Mouse (Mus musculus) cerebellum, postnatal 10 days (tissue): ENCODE measurements at regions not wholly inside any gene's neighbourhood (a gene's known extent, or its start where the extent isn't known, plus 50 kb on each side); places are given as distances from the start of the nearest gene placed in this dataset.

Experiments used
- DNase-seq, 2 experiments: peaks; one replicate each; pipeline ENCODE4 v3.0.0; 2021; ENCODE audit warnings: mixed read lengths in 2 of 2

GRCm38 (mm10) chr6:49999365-49999764, 110.7 kb upstream of the Mpp6 start:
- peak; percentile 53 to 58 for DNase-seq

GRCm38 (mm10) chr6:50008074-50008473, 102.0 kb upstream of the Mpp6 start:
- DNase-seq = no peak

DNA sequence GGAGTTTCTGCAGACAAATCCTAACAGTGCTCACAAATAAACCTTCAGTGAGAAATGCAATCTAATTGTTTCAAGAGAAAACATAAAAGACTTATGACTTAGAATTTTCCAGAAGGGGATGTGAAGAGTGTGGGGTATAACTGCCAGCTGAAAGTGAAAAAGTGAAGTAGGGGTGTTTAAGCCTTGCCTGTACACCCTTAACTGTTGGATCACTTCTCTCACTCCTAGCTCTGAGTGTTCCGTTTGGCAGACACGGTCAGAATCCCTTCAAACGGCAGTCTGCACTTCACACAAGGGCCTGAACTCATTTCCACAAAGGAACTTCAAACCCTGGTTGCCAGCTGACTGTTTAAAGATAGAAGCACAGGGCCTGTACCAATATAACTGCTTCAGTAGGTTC, 101.2 kb upstream of the Mpp6 start:
- no peak for DNase-seq

DNA sequence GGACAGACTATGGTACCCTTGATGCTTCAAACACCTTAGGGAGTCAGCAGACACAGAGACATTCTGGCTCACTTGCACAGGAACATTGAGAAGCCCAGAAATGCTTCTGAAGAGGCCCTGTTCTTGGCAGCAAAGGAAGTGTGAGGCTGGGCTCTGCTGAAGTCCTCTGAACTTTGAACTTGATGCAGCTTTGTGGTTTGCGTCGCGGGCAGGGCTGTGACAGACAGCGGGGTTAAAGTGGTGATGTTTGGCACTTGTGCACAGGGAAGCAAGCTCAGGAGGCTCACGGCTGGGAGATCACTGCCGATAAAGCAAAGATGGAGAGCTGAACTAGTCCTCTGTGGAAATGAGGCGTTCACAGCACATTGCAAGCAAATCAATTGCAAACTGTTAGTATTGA, 100.7 kb upstream of the Mpp6 start:
- no peak for DNase-seq

DNA sequence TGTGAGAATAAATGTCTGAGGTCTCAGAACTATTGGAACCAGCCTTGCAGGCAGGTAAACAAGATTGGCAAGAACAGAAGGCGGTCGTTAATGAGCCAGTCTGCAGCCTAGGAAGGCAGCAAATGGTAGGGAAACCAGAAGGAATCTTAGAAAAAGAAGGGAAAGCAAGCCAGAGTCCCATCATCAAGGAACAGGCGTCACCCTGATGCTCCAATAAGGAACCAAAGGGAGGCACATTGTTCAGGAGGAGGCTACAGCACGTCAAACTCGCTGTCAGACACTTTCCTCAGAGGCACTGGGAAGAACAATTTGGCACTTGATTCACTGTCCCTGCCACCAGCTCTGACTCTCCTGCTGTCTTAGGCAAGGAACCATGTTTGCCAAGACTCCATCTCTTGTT, 100.2 kb upstream of the Mpp6 start:
- no peak for DNase-seq

DNA sequence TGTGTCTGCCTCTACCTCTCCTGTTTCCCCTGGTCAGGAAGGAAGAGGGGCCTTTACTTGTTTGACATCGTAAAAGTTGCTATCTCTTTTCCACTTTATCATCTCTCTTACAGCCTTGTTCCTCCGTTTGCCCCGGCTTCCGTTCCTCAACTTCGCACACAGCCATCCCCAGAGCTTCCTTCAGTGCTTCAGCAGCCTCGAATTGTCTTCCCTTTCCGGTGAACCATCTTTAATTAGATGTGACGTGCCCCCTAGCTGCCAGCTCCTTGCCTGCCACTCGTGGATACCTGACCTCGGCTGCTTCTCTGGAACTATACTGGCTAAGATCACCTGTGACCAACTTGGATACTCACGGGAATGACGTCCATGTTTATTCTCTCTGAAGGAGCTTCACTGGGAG, 99.0 kb upstream of the Mpp6 start:
- no peak for DNase-seq

GRCm38 (mm10) chr6:50011746-50012453, 98.1 kb upstream of the Mpp6 start:
- no peak for DNase-seq

DNA sequence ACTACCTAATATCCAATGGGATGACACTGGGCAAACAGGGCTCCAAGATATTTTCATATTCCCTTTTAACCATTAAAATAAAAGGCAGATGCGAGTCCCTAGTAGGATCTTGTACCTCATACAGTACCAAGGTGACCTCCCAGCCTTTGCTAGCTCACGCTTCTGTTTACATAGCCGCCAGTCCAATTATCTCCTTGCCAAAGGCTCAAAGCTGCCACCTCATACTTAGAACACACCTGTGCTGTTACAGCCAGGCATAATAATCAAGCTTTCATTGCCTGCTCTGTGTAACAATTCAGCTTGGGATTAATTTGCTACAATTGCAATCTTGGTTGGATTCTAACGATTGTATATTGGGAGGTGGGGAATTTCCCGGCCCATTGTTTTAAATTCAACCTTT, 97.0 kb upstream of the Mpp6 start:
- no peak for DNase-seq

DNA sequence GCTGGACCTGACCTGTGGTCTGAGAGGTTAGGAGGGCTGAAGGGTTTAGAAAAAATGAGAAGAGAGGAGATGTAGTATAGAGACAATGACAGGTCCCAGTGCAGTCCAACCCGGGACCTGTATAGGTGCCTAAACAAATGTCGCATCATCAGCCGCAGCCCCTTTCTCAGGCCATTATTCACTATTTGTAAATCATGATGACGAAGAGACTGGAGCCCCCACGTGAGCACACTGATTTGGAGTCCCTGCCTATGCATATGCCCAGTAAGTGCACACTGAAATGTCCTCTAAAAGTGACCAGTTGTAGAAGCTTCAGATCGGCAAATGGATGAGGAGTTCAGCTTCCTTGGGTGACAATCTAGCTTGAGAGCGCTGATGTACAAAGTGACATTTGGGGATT, 96.2 kb upstream of the Mpp6 start:
- no peak for DNase-seq

GRCm38 (mm10) chr6:50027981-50028380, 82.1 kb upstream of the Mpp6 start:
- DNase-seq = no peak

- DNase-seq = no peak
Observed at GRCm38 (mm10) chr6:50029895-50030515, 80.0 kb upstream of the Mpp6 start.

- no peak for DNase-seq
Observed at GRCm38 (mm10) chr6:50031356-50031755, 78.7 kb upstream of the Mpp6 start.

- no peak for DNase-seq
Observed at GRCm38 (mm10) chr6:50032894-50033595, 77.0 kb upstream of the Mpp6 start.

DNA sequence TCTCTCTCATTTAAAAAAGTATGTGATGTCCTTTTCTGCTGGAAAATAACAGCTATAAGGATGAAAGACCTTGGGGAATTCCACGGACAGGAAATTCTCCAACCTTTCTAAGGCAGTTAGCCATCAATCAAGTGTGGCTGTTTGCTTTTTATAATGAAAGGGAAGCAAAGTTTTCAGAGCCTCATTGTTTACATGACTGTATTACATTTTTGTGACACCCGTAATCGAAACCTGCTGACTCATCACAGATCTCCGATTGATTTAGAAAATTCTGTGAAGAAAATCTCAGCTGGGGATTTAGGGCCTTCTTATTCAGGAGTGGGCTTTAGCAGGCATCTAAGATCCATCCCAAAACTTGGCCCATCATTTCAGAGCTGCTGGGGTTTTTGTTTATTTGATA, 72.4 kb upstream of the Mpp6 start:
- no peak for DNase-seq

- DNase-seq = no peak
Observed at GRCm38 (mm10) chr6:50038369-50038768, 71.7 kb upstream of the Mpp6 start.

DNA sequence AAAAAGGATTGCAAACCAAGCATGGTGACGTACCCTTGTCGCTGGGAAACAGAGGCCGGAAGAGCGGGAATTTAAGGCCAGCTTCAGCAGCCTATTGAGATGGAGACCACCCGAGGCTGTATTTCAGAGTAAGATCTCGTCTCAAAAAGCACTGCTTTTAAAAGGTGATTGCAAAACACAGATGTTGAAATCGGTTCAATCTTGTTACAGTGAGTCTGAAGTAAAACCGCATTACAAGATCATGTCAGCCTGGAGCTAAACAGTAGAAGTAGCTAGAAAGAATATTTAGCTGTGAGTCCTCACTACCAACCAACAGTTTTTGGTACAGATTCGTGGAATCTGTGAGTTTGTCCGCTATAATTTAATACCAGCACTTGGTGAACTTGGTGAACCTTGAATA, 69.0 kb upstream of the Mpp6 start:
- DNase-seq = no peak

- DNase-seq = no peak
Observed at GRCm38 (mm10) chr6:50042127-50042526, 67.9 kb upstream of the Mpp6 start.

GRCm38 (mm10) chr6:50044165-50044564, 65.9 kb upstream of the Mpp6 start:
- no peak for DNase-seq

GRCm38 (mm10) chr6:50046721-50047120, 63.3 kb upstream of the Mpp6 start:
- peak; percentile 52 to 61 for DNase-seq

DNA sequence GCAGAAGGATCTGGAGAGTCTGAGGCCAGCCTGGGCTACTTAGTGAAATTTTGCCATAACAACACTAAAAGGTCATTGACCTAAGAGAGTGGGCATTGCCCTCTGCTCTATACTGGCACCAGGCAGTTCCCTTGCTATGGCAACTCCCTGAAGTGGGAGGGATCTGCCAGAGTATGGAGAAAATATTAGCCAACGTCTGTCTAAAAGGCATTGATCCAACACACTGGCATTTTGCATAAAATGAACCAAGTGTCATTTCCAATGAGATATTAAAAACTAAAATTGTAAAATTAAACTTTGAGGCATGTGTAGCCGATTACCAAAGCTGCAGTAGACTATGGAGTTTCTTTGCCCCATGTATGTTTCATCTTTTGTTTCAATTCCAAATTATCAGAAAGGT, 57.6 kb upstream of the Mpp6 start:
- no peak for DNase-seq

GRCm38 (mm10) chr6:50053086-50053485, 57.0 kb upstream of the Mpp6 start:
- peak; percentile 18 to 29 for DNase-seq

DNA sequence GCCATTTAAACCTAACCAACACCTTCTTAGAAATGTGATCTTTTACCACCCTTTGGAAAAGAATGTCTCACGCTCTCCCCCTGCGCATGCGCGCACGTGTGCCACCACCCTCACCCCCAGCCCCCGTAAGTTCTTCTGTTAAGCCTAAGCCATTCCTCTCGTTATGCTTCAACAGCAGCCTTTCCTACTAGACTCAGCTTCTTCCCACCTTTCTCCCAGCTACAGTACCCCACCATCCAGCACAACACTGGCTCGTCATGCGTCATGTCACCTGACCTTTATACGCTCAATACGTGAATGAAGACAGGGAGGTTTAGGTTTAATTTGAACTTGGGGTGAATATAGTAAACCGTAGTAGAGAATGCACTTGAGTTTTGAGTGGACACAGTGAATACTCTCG, 55.8 kb upstream of the Mpp6 start:
- DNase-seq = no peak

DNA sequence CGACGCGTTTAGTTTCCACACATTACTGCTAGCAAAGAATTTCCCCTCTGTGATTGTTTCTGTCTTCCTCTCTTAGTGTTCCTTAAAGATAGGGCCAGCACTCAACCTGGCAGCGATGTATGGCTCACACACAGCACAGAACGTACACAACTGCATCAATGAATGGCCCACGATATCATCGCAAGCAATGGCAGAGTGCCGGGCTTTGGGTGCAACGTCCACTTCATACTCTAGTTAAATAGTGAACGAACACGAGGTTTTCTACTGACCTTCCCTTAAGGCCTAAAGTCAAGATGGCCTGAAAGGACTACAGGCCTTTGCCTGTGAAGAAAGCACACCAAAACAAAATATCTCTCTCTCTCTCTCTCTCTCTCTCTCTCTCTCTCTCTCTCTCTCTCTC, 51.4 kb upstream of the Mpp6 start:
- DNase-seq = no peak

DNA sequence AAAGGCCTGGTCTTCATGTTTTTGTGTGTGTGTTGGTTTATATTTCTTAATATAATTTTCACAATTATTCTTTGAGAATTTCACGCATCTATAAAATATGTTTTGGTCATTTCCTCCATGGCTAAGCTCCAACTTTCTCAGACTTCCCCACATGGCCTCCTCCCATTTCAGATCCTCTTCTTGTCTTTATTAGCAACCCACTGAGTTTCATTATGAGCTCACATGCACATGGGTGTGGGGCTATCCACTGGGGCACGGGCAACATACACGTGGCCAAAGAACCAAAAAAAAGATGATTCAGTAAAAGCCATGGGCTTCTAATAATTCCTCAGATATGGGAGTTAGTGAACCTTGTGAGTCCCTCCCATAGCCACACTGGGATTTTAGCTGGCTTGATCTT, 50.1 kb upstream of the Mpp6 start:
- no peak for DNase-seq
